Mouse (Mus musculus): ENCODE results near the gene Dcaf15.

Dcaf15 gene

DNA sequence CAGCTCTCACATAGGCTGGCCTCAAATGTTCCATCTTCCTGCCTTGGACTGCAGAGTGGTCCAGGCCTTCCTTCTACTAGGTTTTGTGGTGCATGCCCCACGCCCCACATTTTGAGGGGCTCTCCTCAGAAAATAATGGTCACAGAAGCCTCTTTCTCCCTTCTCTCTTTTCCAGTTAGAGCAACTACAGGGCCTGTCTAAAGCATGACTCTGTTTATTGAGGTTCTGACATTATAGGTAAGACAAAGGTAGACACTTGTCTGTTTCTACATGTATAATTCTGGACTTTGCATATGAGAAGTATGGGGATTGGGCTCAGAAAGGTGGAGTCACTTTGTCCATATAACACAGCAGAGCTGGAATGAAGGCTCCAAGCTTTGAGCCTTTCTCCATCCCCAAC lies 39.5 kb downstream of the Dcaf15 start, which contains the start of gene Gm10643:
TSS of gene Gm10643 (minus strand) at position 101 of the 400 bp plus-strand sequence.
- no peak for DNase-seq

DNA sequence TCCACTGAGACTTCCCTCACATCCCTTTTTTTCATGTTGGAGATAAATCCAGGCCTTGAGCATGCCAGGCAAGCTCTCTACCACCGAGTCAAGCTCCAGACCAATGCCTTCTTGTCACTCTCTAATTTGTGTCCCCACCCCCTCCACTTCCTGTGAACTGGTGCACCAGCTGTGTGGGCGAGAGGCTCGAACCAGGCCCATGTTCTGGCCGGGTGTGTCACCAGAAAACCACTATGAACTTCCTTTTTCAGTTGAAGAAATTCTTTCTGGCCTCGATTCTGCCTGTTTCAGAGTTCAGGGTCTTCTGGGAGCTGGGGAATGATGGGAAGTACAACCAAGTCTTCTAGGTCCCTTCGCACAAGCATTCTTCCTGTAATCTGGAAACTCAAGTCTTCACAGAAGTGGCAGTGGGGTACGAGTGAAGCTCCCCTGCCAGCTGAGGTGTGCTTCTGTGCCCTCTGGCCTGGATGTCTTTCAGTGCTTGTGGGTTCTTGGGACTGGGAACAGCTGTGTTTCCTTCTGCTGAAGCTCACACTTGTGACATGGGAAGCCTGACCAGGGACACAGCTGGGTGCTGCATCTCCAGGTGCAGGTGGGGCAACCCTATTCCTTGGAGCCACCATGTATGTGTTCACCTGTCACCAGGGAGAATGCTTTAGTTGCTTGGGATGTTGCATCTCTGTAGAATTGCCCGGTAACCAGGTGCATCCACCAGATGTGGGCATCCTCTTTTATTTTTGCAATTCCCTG lies 40.5 kb downstream of the Dcaf15 start:
- DNase-seq: no peak

- DNase-seq: no peak
These were observed 44.3 kb downstream of the Dcaf15 start for GRCm38 (mm10) chr8:84060245-84060644.

DNA sequence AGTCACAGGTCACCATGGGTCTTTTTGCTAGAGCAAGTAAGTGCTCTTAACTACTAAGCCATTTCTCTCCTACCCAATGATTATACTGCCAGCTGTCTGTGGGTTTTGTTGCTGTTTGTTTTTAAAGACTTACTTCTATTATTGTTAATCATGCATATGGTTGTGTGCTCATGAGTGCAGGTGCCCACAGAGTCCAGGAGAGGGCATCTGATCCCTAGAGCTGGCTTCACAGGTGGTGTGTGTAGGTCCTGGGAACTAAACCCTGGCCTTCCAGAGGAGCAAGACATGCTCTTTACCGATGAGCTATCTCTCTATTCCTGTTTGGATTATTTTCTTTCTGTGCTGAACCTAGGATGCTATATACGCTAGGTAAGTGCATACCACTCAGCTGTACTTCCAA lies 45.3 kb downstream of the Dcaf15 start:
- DNase-seq: no peak

GRCm38 (mm10) chr8:84057827-84058226 lies 46.7 kb downstream of the Dcaf15 start:
- no peak for DNase-seq

GRCm38 (mm10) chr8:84053229-84053628 lies 51.3 kb downstream of the Dcaf15 start:
- DNase-seq: no peak

GRCm38 (mm10) chr8:84052746-84053145 lies 51.8 kb downstream of the Dcaf15 start:
- DNase-seq: no peak

GRCm38 (mm10) chr8:84048171-84048570 lies 56.4 kb downstream of the Dcaf15 start:
- no peak for DNase-seq

All from cerebellum, postnatal 10 days (tissue).